Mouse (Mus musculus): ENCODE results near the gene Ank2. TPM values are rescaled to one million over a fixed set of nuclear protein-coding genes. Genes with fewer than 3 reads are reported as not detected.

The Ank2 gene
- polyA plus RNA-seq, 1 experiment from 2014 or later, result 27.6 TPM

- no peak for ATAC-seq (ENCODE audit: insufficient number of reproducible peaks, insufficient read depth, low FRiP score, low TSS enrichment, low read depth)
- no peak overlapping the region for H3K9ac ChIP-seq (replicated peaks)
- no peaks in the 10 kb centered on the region for H3K36me3 ChIP-seq
- H3K27me3 ChIP-seq, result no peaks in the 10 kb centered on the region
- no peaks in the 10 kb centered on the region for H3K4me1 ChIP-seq (replicated peaks)
- H3K27ac ChIP-seq, result no peak overlapping the region
- H3K4me3 ChIP-seq (replicated peaks), result no peak overlapping the region
- no peak overlapping the region for H3K4me2 ChIP-seq
- no peaks in the 10 kb centered on the region for H3K9me3 ChIP-seq
- whole genome bisulfite sequencing, result 89% methylated on average over 5 of the region's 5 CpGs
Measured at GRCm38 (mm10) chr3:127063654-127064386, 435.3 kb downstream of the Ank2 start.

GRCm38 (mm10) chr3:127059671-127060070, 439.5 kb downstream of the Ank2 start:
- no peaks in the 10 kb centered on the region for H3K27me3 ChIP-seq
- no peaks in the 10 kb centered on the region for H3K36me3 ChIP-seq
- no peaks in the 10 kb centered on the region for H3K9me3 ChIP-seq
- no peak overlapping the region for H3K4me2 ChIP-seq
- no peak overlapping the region for H3K4me3 ChIP-seq (replicated peaks)
- whole genome bisulfite sequencing, result 88% methylated on average over 4 of the region's 4 CpGs
- no peak for ATAC-seq (ENCODE audit: insufficient number of reproducible peaks, insufficient read depth, low FRiP score, low TSS enrichment, low read depth)
- H3K9ac ChIP-seq (replicated peaks), result no peak overlapping the region
- H3K4me1 ChIP-seq (replicated peaks), result no peaks in the 10 kb centered on the region
- H3K27ac ChIP-seq, result no peak overlapping the region

GRCm38 (mm10) chr3:127041288-127041687, 457.9 kb downstream of the Ank2 start:
- no peak for ATAC-seq (ENCODE audit: insufficient number of reproducible peaks, insufficient read depth, low FRiP score, low TSS enrichment, low read depth)
- Histone ChIP-seq H3K9ac (replicated peaks) (no peak overlapping the region), H3K4me2 (no peak overlapping the region), H3K27me3 (no peaks in the 10 kb centered on the region), H3K27ac (no peak overlapping the region), H3K36me3 (no peaks in the 10 kb centered on the region), H3K9me3 (no peaks in the 10 kb centered on the region), H3K4me1 (replicated peaks) (0 out of 2 replicates have a peak, but pooled peaks cover 3% of the 10 kb centered on the region), H3K4me3 (replicated peaks) (no peak overlapping the region)
- WGBS, result 68% methylated on average over 7 of the region's 7 CpGs

- Histone ChIP-seq H3K9me3 (no peaks in the 10 kb centered on the region), H3K27ac (no peak overlapping the region), H3K4me2 (no peak overlapping the region), H3K36me3 (no peaks in the 10 kb centered on the region), H3K4me1 (replicated peaks) (0 out of 2 replicates have a peak, but pooled peaks cover 3% of the 10 kb centered on the region), H3K4me3 (replicated peaks) (no peak overlapping the region), H3K9ac (replicated peaks) (no peak overlapping the region), H3K27me3 (no peaks in the 10 kb centered on the region)
- ATAC-seq (ENCODE audit: insufficient number of reproducible peaks, insufficient read depth, low FRiP score, low TSS enrichment, low read depth), result no peak
- WGBS, result 71% methylated on average over 7 of the region's 7 CpGs
Measured at GRCm38 (mm10) chr3:127038570-127038969, 460.6 kb downstream of the Ank2 start.

GRCm38 (mm10) chr3:127036118-127036517, 463.0 kb downstream of the Ank2 start:
- Histone ChIP-seq H3K27me3 (no peaks in the 10 kb centered on the region), H3K9me3 (no peaks in the 10 kb centered on the region), H3K9ac (replicated peaks) (no peak overlapping the region), H3K4me2 (no peak overlapping the region), H3K27ac (no peak overlapping the region), H3K4me1 (replicated peaks) (0 out of 2 replicates have a peak, but pooled peaks cover under 1% of the 10 kb centered on the region), H3K36me3 (peaks cover 6% of the 10 kb centered on the region; the same call in 1 of the 2 replicates), H3K4me3 (replicated peaks) (no peak overlapping the region)
- no peak for ATAC-seq (ENCODE audit: insufficient number of reproducible peaks, insufficient read depth, low FRiP score, low TSS enrichment, low read depth)
- WGBS, result 68% methylated on average over 4 of the region's 5 CpGs

- no peak overlapping the region for H3K27ac ChIP-seq
- no peak for ATAC-seq (ENCODE audit: insufficient number of reproducible peaks, insufficient read depth, low FRiP score, low TSS enrichment, low read depth)
- no peaks in the 10 kb centered on the region for H3K27me3 ChIP-seq
- no peaks in the 10 kb centered on the region for H3K4me1 ChIP-seq (replicated peaks)
- H3K36me3 ChIP-seq, result peaks cover 6% of the 10 kb centered on the region; the same call in 1 of the 2 replicates
- H3K4me3 ChIP-seq (replicated peaks), result no peak overlapping the region
- no peak overlapping the region for H3K4me2 ChIP-seq
- WGBS, result 89% methylated on average over 12 of the region's 12 CpGs
- H3K9me3 ChIP-seq, result no peaks in the 10 kb centered on the region
- no peak overlapping the region for H3K9ac ChIP-seq (replicated peaks)
Measured at GRCm38 (mm10) chr3:127035540-127035939, 463.6 kb downstream of the Ank2 start.

GRCm38 (mm10) chr3:127034983-127035382, 464.2 kb downstream of the Ank2 start:
- Histone ChIP-seq H3K4me1 (replicated peaks) (no peaks in the 10 kb centered on the region), H3K4me3 (replicated peaks) (no peak overlapping the region), H3K9ac (replicated peaks) (no peak overlapping the region), H3K9me3 (no peaks in the 10 kb centered on the region), H3K27me3 (no peaks in the 10 kb centered on the region), H3K27ac (no peak overlapping the region), H3K36me3 (peaks cover 6% of the 10 kb centered on the region; the same call in 1 of the 2 replicates), H3K4me2 (no peak overlapping the region)
- WGBS, result 81% methylated on average over 3 of the region's 3 CpGs
- no peak for ATAC-seq (ENCODE audit: insufficient number of reproducible peaks, insufficient read depth, low FRiP score, low TSS enrichment, low read depth)

- H3K4me3 ChIP-seq (replicated peaks), result no peak overlapping the region
- 93% methylated on average over 4 of the region's 4 CpGs for WGBS
- H3K36me3 ChIP-seq, result no peaks in the 10 kb centered on the region
- no peak for ATAC-seq (ENCODE audit: insufficient number of reproducible peaks, insufficient read depth, low FRiP score, low TSS enrichment, low read depth)
- H3K4me1 ChIP-seq (replicated peaks), result peaks cover 9% of the 10 kb centered on the region; the same call in 1 of the 2 replicates
- H3K27ac ChIP-seq, result no peak overlapping the region
- no peaks in the 10 kb centered on the region for H3K27me3 ChIP-seq
- no peak overlapping the region for H3K9ac ChIP-seq (replicated peaks)
- H3K9me3 ChIP-seq, result no peaks in the 10 kb centered on the region
- no peak overlapping the region for H3K4me2 ChIP-seq
Measured at GRCm38 (mm10) chr3:127023992-127024391, 475.2 kb downstream of the Ank2 start.

GRCm38 (mm10) chr3:127020167-127020566, 479.0 kb downstream of the Ank2 start:
- Histone ChIP-seq H3K4me3 (replicated peaks) (no peak overlapping the region), H3K9ac (replicated peaks) (no peak overlapping the region), H3K9me3 (no peaks in the 10 kb centered on the region), H3K27ac (no peak overlapping the region), H3K27me3 (no peaks in the 10 kb centered on the region), H3K36me3 (peaks cover 4% of the 10 kb centered on the region), H3K4me1 (replicated peaks) (peaks cover 10% of the 10 kb centered on the region; the same call in 1 of the 2 replicates), H3K4me2 (no peak overlapping the region)
- no peak for ATAC-seq (ENCODE audit: insufficient number of reproducible peaks, insufficient read depth, low FRiP score, low TSS enrichment, low read depth)
- 86% methylated on average over 1 of the region's 1 CpGs for WGBS

- Histone ChIP-seq H3K36me3 (peaks cover 5% of the 10 kb centered on the region), H3K9ac (replicated peaks) (no peak overlapping the region), H3K27me3 (no peaks in the 10 kb centered on the region), H3K4me2 (no peak overlapping the region), H3K4me3 (replicated peaks) (no peak overlapping the region), H3K27ac (peak overlapping the region; percentile 62; the same call in 1 of the 2 replicates), H3K9me3 (no peaks in the 10 kb centered on the region), H3K4me1 (replicated peaks) (peaks cover 10% of the 10 kb centered on the region; the same call in 1 of the 2 replicates)
- 79% methylated on average over 3 of the region's 3 CpGs for WGBS
- ATAC-seq (ENCODE audit: insufficient number of reproducible peaks, insufficient read depth, low FRiP score, low TSS enrichment, low read depth), result no peak
Measured at GRCm38 (mm10) chr3:127019728-127020127, 479.4 kb downstream of the Ank2 start.

- Histone ChIP-seq H3K36me3 (peaks cover 5% of the 10 kb centered on the region), H3K9me3 (no peaks in the 10 kb centered on the region), H3K4me3 (replicated peaks) (no peak overlapping the region), H3K27me3 (no peaks in the 10 kb centered on the region), H3K4me1 (replicated peaks) (peaks cover 10% of the 10 kb centered on the region; the same call in 1 of the 2 replicates), H3K27ac (peak overlapping the region; percentile 62), H3K9ac (replicated peaks) (no peak overlapping the region), H3K4me2 (no peak overlapping the region)
- 29% methylated on average over 6 of the region's 6 CpGs for WGBS
- peak; percentile 49; the same call in 1 of the 2 replicates for ATAC-seq (ENCODE audit: insufficient number of reproducible peaks, insufficient read depth, low FRiP score, low TSS enrichment, low read depth)
Measured at GRCm38 (mm10) chr3:127019109-127019508, 480.0 kb downstream of the Ank2 start.
